Mouse (Mus musculus): ENCODE data around the gene Olfr707. TPM values are rescaled to one million over a fixed set of nuclear protein-coding genes. Genes with fewer than 3 reads are reported as not detected.
"Not testable (repeated sequence)": the region's sequence is repeated elsewhere in the genome, so short reads cannot be mapped to it uniquely, and the experiment has no call there.

Gene Olfr707
- polyA plus RNA-seq (2012; ENCODE audit: insufficient read depth, insufficient read length, low replicate concordance, missing spikeins) = not detected in 2 replicates

DNA sequence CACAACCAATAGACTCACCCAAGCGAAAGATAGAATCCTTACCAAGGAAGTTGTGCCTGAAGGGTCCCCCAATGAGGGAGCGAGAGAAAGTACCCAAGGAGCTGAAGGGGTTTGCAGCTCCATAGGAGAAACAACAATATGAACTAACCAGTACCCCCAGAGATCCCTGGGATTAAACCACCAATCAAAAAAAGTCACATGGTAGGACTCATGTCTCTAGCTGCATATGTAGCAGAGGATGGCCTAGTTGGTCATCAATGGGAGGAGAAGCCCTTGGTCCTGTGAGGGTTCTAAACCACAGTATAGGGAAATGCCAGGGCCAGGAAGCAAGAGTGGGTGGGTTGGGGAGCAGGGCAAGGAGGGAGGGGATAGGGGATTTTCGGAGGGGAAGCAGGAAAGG lies at the start of gene Olfr707:
Gene Olfr707, minus strand, starts transcription at position 101 of the 400 bp plus-strand sequence.
- H3K4me3 ChIP-seq (ENCODE audit: insufficient read depth, low read depth, low read length); H3K27ac ChIP-seq (ENCODE audit: insufficient read depth, low read depth, low read length); H3K4me1 ChIP-seq (ENCODE audit: control insufficient read depth, insufficient read depth, low read length): not testable (repeated sequence)
- WGBS = 78% methylated on average over 3 of the region's 3 CpGs

DNA sequence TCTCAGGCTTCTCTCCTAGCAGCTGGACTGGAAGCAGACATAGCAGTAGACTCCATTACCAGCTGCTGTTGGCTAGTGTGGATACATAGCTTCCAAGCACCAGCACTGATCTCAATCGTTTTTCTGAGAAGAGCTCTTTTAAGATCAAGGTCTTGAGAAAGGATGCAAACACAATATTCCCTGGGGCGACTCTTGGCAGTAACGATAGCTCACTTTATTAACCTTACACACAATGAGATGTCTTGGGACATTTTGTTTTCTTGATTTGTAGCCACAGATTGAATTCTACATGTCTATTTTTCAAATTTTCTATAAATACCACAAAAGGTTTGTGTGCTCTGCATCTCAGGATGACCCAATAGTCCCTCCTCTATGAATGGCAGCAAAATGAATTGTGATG lies 47.2 kb upstream of the Olfr707 start, which contains the start of gene Olfr710:
Gene Olfr710, minus strand, starts transcription at position 101 of the 400 bp plus-strand sequence.
- Histone ChIP-seq H3K4me1 (ENCODE audit: control insufficient read depth, insufficient read depth, low read length) (no peaks in the 10 kb centered on the region), H3K27ac (ENCODE audit: insufficient read depth, low read depth, low read length) (no peak within 1 kb of the TSS), H3K4me3 (ENCODE audit: insufficient read depth, low read depth, low read length) (no peak within 1 kb of the TSS)
- WGBS = 80% methylated on average over 3 of the region's 3 CpGs
- TF ChIP-seq POLR2A (IDR thresholded peaks at IDR 0.05; ENCODE audit: insufficient read depth, low read depth, low read length) (no peak), CTCF (IDR thresholded peaks at IDR 0.05; ENCODE audit: insufficient read depth, low read depth, low read length) (no peak)

DNA sequence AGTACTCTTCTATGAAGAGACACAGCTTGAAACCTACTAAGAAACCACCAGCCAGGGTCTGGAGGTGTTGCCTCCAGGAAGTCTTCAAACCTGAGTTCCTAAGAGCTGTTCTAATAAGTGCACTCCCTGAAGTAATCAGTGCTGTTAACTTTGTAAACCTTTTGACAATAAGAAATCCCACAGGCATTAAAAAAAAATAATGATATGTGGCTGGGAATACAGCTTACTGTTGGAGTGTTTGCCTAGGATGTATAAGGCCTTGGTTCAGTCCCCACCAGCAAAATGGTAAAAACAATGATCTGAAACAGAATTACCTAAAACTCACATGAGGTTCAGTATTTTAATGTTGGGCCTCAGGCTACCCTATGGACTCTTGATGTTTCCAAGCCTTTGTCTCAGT lies 31.1 kb upstream of the Olfr707 start, which contains the start of gene Olfr709-ps1:
Gene Olfr709-ps1, minus strand, starts transcription at position 101 of the 400 bp plus-strand sequence.
- no peaks in the 10 kb centered on the region for H3K4me1 ChIP-seq (ENCODE audit: control insufficient read depth, insufficient read depth, low read length)
- no peak for TF ChIP-seq POLR2A (IDR thresholded peaks at IDR 0.05; ENCODE audit: insufficient read depth, low read depth, low read length)
- TF ChIP-seq CTCF (IDR thresholded peaks at IDR 0.05; ENCODE audit: insufficient read depth, low read depth, low read length) = no peak
- H3K4me3 ChIP-seq (ENCODE audit: insufficient read depth, low read depth, low read length) = no peak within 1 kb of the TSS
- no peak within 1 kb of the TSS for H3K27ac ChIP-seq (ENCODE audit: insufficient read depth, low read depth, low read length)

DNA sequence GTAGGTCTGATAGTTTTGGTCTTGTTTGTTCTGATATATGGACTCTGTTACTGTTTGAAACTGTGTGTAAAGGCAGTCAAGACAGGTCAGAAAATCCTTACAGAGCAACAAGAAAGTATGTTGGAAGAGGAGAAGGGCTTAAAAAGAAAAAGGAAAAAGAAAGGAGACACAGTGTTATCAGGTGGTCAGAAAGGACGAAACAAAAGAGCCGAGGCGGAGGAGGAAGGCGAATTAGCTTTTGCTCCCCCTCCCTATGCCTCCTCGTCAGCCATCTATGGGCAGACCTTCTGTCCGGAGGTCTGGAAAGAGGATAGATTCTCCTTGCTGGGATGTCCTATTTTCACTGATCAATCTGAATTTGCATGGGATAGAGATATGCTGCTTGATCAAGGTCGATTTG lies 19.9 kb upstream of the Olfr707 start:
- not testable (repeated sequence) for H3K27ac ChIP-seq (ENCODE audit: insufficient read depth, low read depth, low read length)
- WGBS = 88% methylated on average over 7 of the region's 7 CpGs

DNA sequence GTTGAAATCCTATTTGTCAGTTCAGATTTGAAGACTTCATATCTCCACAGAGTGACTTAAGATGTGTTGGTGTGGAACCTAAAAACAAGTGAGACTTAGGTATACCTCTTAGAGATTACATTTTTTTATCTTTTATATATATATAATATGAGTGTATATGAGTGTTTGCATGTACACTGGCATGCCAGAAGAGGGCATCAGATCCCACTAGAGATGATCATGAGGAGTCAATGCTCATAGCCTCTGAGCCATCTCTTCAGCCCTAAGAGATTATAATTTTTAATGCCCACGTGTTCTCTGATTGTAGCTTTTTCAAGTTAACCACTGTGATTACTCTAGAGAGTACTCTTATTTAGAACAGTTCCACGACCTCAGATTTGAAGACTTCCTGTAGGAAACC lies 6.6 kb upstream of the Olfr707 start, which contains the start of gene Olfr1532-ps1:
Gene Olfr1532-ps1, plus strand, starts transcription at position 326 of the 400 bp plus-strand sequence.
- TF ChIP-seq POLR2A (IDR thresholded peaks at IDR 0.05; ENCODE audit: insufficient read depth, low read depth, low read length) (no peak), CTCF (IDR thresholded peaks at IDR 0.05; ENCODE audit: insufficient read depth, low read depth, low read length) (no peak)
- H3K4me1 ChIP-seq (ENCODE audit: control insufficient read depth, insufficient read depth, low read length) = no peaks in the 10 kb centered on the region
- H3K27ac ChIP-seq (ENCODE audit: insufficient read depth, low read depth, low read length) = no peak within 1 kb of the TSS
- H3K4me3 ChIP-seq (ENCODE audit: insufficient read depth, low read depth, low read length) = no peak within 1 kb of the TSS
- 48% methylated on average over 2 of the region's 2 CpGs for WGBS

More for the DNA sequence above, 19.9 kb upstream of the Olfr707 start:
- not testable (repeated sequence) for H3K4me1 ChIP-seq (ENCODE audit: control insufficient read depth, insufficient read depth, low read length); H3K4me3 ChIP-seq (ENCODE audit: insufficient read depth, low read depth, low read length)

DNA sequence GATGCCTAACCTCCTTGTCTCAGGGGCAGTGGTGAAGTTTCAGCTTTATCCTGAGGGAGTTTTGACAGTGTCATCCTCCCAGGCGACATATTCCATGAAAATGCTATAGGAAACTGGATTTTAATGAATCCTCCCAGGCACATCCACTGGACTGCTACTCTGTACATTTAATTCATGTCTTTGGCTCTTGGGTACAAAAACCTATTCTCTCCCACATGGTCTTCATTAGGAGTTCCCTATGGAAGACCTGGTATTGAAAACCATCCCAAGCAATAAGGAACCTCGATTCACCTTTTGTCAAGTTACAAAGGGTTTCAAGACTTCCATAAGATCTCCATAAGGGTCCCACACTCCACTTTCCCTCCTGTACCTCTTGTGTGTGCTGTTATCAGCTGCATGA lies 13.0 kb downstream of the Olfr707 start, which contains the start of gene Olfr706:
Gene Olfr706, minus strand, starts transcription at position 101 of the 400 bp plus-strand sequence.
- WGBS = 82% methylated on average over 2 of the region's 2 CpGs
- no peak for TF ChIP-seq CTCF (IDR thresholded peaks at IDR 0.05; ENCODE audit: insufficient read depth, low read depth, low read length)
- TF ChIP-seq POLR2A (IDR thresholded peaks at IDR 0.05; ENCODE audit: insufficient read depth, low read depth, low read length) = no peak
- no peak within 1 kb of the TSS for H3K4me3 ChIP-seq (ENCODE audit: insufficient read depth, low read depth, low read length)
- H3K27ac ChIP-seq (ENCODE audit: insufficient read depth, low read depth, low read length) = no peak within 1 kb of the TSS
- H3K4me1 ChIP-seq (ENCODE audit: control insufficient read depth, insufficient read depth, low read length) = no peaks in the 10 kb centered on the region

DNA sequence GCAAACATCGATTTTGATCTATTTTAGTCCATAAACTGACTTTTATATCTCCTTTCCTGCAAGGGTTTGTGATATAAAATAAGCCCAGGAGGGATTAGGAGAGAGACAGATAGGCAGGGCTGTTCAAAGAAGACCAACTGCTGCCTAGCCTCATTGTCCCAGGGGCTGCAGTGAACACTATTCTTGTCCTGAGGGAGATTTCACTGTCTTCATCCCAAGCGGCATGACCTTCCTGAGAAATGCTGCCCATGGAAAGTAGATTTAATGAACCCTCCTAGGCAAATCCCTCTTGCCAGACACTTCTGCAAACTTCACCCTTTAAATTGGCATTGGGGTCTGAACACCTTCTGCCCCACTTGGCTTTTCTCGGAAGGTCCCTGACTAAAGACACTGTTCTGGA lies 24.2 kb downstream of the Olfr707 start, which contains the start of gene Olfr705:
Gene Olfr705, minus strand, starts transcription at position 101 of the 400 bp plus-strand sequence.
- WGBS = 76% methylated on average over 3 of the region's 3 CpGs

DNA sequence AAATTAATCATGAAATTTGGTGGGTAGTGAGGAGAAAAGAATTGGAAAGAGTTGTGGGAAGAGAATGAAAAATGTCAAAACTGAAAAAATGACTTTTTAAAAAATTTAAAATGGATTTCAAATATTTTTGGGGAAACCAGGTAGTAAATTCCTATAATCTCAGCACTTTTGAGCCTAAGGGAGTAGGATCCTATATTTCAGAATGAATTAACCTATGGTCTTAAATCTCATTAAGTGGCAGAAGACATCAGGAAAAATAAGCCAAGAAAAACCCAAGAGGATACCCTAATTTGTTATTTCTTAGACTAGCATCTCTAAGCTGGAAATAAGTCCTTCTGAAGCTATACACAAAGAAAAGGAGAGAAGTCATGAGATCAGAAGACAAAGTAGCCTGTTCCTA lies 38.2 kb downstream of the Olfr707 start, which contains the start of gene Olfr704:
Gene Olfr704, plus strand, starts transcription at position 301 of the 400 bp plus-strand sequence.
- Histone ChIP-seq H3K4me1 (ENCODE audit: control insufficient read depth, insufficient read depth, low read length) (no peaks in the 10 kb centered on the region), H3K27ac (ENCODE audit: insufficient read depth, low read depth, low read length) (no peak within 1 kb of the TSS), H3K4me3 (ENCODE audit: insufficient read depth, low read depth, low read length) (no peak within 1 kb of the TSS)
- no peak for TF ChIP-seq POLR2A (IDR thresholded peaks at IDR 0.05; ENCODE audit: insufficient read depth, low read depth, low read length)

More for the DNA sequence above, 24.2 kb downstream of the Olfr707 start, which contains the start of gene Olfr705:
- no peaks in the 10 kb centered on the region for H3K4me1 ChIP-seq (ENCODE audit: control insufficient read depth, insufficient read depth, low read length)
- H3K4me3 ChIP-seq (ENCODE audit: insufficient read depth, low read depth, low read length) = no peak within 1 kb of the TSS
- H3K27ac ChIP-seq (ENCODE audit: insufficient read depth, low read depth, low read length) = no peak within 1 kb of the TSS
- no peak for TF ChIP-seq POLR2A (IDR thresholded peaks at IDR 0.05; ENCODE audit: insufficient read depth, low read depth, low read length)
- no peak for TF ChIP-seq CTCF (IDR thresholded peaks at IDR 0.05; ENCODE audit: insufficient read depth, low read depth, low read length)

DNA sequence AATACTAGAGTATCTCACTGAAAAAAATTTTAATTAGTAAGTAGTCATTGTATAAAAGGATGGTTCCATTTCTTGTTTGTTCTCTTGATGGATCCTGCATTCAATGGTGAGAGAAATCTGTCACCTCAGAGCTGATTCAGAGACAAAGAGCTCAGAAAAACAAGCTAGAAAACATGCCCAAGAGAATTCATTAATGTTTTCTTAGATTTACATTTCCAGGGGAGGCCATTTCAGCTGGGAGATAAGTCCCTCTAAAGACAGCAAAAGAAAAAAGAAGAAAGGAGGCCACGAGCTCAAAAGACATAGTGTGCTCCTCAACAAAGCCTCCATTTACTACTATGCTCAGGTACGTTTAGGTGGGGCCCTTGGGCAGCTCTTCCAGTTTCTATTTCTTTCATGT lies 58.0 kb downstream of the Olfr707 start, which contains the start of gene Olfr703:
Gene Olfr703, plus strand, starts transcription at position 301 of the 400 bp plus-strand sequence.
- H3K4me1 ChIP-seq (ENCODE audit: control insufficient read depth, insufficient read depth, low read length) = no peaks in the 10 kb centered on the region
- 50% methylated on average over 2 of the region's 2 CpGs for WGBS
- TF ChIP-seq CTCF (IDR thresholded peaks at IDR 0.05; ENCODE audit: insufficient read depth, low read depth, low read length) (no peak), POLR2A (IDR thresholded peaks at IDR 0.05; ENCODE audit: insufficient read depth, low read depth, low read length) (no peak)
- H3K4me3 ChIP-seq (ENCODE audit: insufficient read depth, low read depth, low read length) = no peak within 1 kb of the TSS
- no peak within 1 kb of the TSS for H3K27ac ChIP-seq (ENCODE audit: insufficient read depth, low read depth, low read length)

Other genes starting within 250 kb of the Olfr707 start
- gene Olfr693, start 220.7 kb downstream of the Olfr707 start, polyA plus RNA-seq (2012; ENCODE audit: insufficient read depth, insufficient read length, low replicate concordance, missing spikeins) = not detected in 2 replicates
- not detected in 2 replicates for gene Olfr694, start 209.4 kb downstream of the Olfr707 start, polyA plus RNA-seq (2012; ENCODE audit: insufficient read depth, insufficient read length, low replicate concordance, missing spikeins)
- not detected in 2 replicates for gene Olfr695, start 184.8 kb downstream of the Olfr707 start, polyA plus RNA-seq (2012; ENCODE audit: insufficient read depth, insufficient read length, low replicate concordance, missing spikeins)
- gene Olfr697, start 158.8 kb downstream of the Olfr707 start, polyA plus RNA-seq (2012; ENCODE audit: insufficient read depth, insufficient read length, low replicate concordance, missing spikeins) = not detected in 2 replicates
- not detected in 2 replicates for gene Olfr698, start 145.8 kb downstream of the Olfr707 start, polyA plus RNA-seq (2012; ENCODE audit: insufficient read depth, insufficient read length, low replicate concordance, missing spikeins)
- gene Olfr699, start 108.0 kb downstream of the Olfr707 start, polyA plus RNA-seq (2012; ENCODE audit: insufficient read depth, insufficient read length, low replicate concordance, missing spikeins) = not detected in 2 replicates
- not detected in 2 replicates for gene Olfr700, start 92.4 kb downstream of the Olfr707 start, polyA plus RNA-seq (2012; ENCODE audit: insufficient read depth, insufficient read length, low replicate concordance, missing spikeins)
- gene Olfr701, start 87.1 kb downstream of the Olfr707 start, polyA plus RNA-seq (2012; ENCODE audit: insufficient read depth, insufficient read length, low replicate concordance, missing spikeins) = not detected in 2 replicates
- gene Olfr702, start 67.3 kb downstream of the Olfr707 start, polyA plus RNA-seq (2012; ENCODE audit: insufficient read depth, insufficient read length, low replicate concordance, missing spikeins) = not detected in 2 replicates
- gene Olfr703, start 57.9 kb downstream of the Olfr707 start, polyA plus RNA-seq (2012; ENCODE audit: insufficient read depth, insufficient read length, low replicate concordance, missing spikeins) = not detected in 2 replicates
- gene Olfr704, start 38.1 kb downstream of the Olfr707 start, polyA plus RNA-seq (2012; ENCODE audit: insufficient read depth, insufficient read length, low replicate concordance, missing spikeins) = not detected in 2 replicates
- gene Olfr705, start 24.4 kb downstream of the Olfr707 start, polyA plus RNA-seq (2012; ENCODE audit: insufficient read depth, insufficient read length, low replicate concordance, missing spikeins) = not detected in 2 replicates
- not detected in 2 replicates for gene Olfr706, start 13.1 kb downstream of the Olfr707 start, polyA plus RNA-seq (2012; ENCODE audit: insufficient read depth, insufficient read length, low replicate concordance, missing spikeins)
- gene Olfr1532-ps1, start 6.8 kb upstream of the Olfr707 start, polyA plus RNA-seq (2012; ENCODE audit: insufficient read depth, insufficient read length, low replicate concordance, missing spikeins) = not detected in 2 replicates
- gene Olfr709-ps1, start 31.0 kb upstream of the Olfr707 start, polyA plus RNA-seq (2012; ENCODE audit: insufficient read depth, insufficient read length, low replicate concordance, missing spikeins) = not detected in 2 replicates
- not detected in 2 replicates for gene Olfr710, start 47.1 kb upstream of the Olfr707 start, polyA plus RNA-seq (2012; ENCODE audit: insufficient read depth, insufficient read length, low replicate concordance, missing spikeins)
- gene Olfr6, start 62.7 kb upstream of the Olfr707 start, polyA plus RNA-seq (2012; ENCODE audit: insufficient read depth, insufficient read length, low replicate concordance, missing spikeins) = not detected in 2 replicates
- not detected in 2 replicates for gene Olfr711, start 74.2 kb upstream of the Olfr707 start, polyA plus RNA-seq (2012; ENCODE audit: insufficient read depth, insufficient read length, low replicate concordance, missing spikeins)
- gene Olfr2, start 104.8 kb upstream of the Olfr707 start, polyA plus RNA-seq (2012; ENCODE audit: insufficient read depth, insufficient read length, low replicate concordance, missing spikeins) = not detected in 2 replicates
- not detected in 2 replicates for gene Olfr713, start 129.9 kb upstream of the Olfr707 start, polyA plus RNA-seq (2012; ENCODE audit: insufficient read depth, insufficient read length, low replicate concordance, missing spikeins)
- gene Olfr714, start 169.7 kb upstream of the Olfr707 start, polyA plus RNA-seq (2012; ENCODE audit: insufficient read depth, insufficient read length, low replicate concordance, missing spikeins) = not detected in 2 replicates
- not detected in 2 replicates for gene Olfr17, start 192.0 kb upstream of the Olfr707 start, polyA plus RNA-seq (2012; ENCODE audit: insufficient read depth, insufficient read length, low replicate concordance, missing spikeins)
- gene Olfr715b, start 209.1 kb upstream of the Olfr707 start, polyA plus RNA-seq (2012; ENCODE audit: insufficient read depth, insufficient read length, low replicate concordance, missing spikeins) = not detected in 2 replicates
- not detected in 2 replicates for gene Olfr715, start 229.8 kb upstream of the Olfr707 start, polyA plus RNA-seq (2012; ENCODE audit: insufficient read depth, insufficient read length, low replicate concordance, missing spikeins)
- not detected in 2 replicates for gene Olfr716, start 237.1 kb upstream of the Olfr707 start, polyA plus RNA-seq (2012; ENCODE audit: insufficient read depth, insufficient read length, low replicate concordance, missing spikeins)